Comparison of ENCODE assay signal across 8 mouse cellular contexts in the genomic region with DNA sequence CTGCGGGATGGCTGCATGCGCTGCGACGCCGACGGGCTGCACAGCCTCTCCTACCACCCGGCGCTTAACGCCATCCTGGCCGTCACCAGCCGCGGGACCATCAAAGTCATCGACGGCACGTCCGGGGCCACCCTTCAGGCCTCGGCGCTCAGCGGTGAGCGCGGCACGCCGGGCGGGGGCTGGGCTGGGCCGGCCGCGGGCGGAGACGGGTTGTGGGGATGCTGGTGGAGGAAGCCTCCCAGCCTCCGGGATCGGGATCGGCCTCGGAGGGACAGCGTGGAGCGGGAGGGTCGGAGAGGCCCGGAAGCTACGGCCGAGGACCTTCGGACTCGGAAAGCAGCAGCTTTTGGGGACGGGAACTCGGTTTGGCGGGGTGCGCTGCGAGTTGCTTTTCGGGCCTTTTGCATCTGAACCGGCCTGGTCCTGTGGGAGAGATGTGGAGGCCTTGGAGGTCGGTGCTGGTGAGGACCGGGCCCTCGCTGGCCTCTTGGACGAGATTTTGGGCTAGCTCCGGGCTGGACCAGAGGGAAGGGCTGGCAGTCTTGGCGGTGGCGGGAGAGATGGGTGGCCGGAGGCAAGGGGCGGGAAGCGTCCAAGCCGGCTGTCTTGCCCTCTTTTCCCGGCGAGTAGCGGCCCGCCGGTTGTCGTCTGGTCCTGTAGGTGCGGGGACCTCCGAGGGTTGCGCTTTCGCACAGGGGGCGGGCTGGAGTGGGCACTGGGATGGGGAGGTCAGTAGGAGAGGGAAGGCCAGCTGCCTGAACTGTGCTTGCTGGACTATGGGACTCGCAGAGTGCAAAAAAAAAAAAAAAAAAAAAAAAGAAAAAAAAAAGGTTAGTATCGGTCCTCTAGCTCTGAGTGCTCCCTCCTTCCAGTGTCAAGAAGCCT. TPM values are rescaled to one million over a fixed set of nuclear protein-coding genes. Genes with fewer than 3 reads are reported as not detected.
DNase-seq lines count a peak whose midpoint lies in the region; ATAC-seq and TF ChIP-seq lines count a peak whose summit lies in the region.

No protein-coding gene starts in this region.

- no peaks in the 10 kb centered on the region for H3K27me3 ChIP-seq in heart, embryonic 10.5 days (ENCODE audit: insufficient read depth, poor library complexity, severe bottlenecking)
- H3K27me3 ChIP-seq in limb, embryonic 10.5 days (ENCODE audit: low read depth, poor library complexity, severe bottlenecking): no peaks in the 10 kb centered on the region
- H3K27me3 ChIP-seq in midbrain, embryonic 10.5 days (ENCODE audit: low read depth, poor library complexity, severe bottlenecking): no peaks in the 10 kb centered on the region

- WGBS in heart, embryonic 10.5 days: under 1% methylated on average over 72 of the region's 72 CpGs
- under 1% methylated on average over 72 of the region's 72 CpGs for WGBS in limb, embryonic 10.5 days
- WGBS in midbrain, embryonic 10.5 days: under 1% methylated on average over 72 of the region's 72 CpGs

- DNase-seq in heart, embryonic 10.5 days (ENCODE audit: low spot score): no peak
- no peak for DNase-seq in heart, postnatal 36 days
- peak; percentile 13 for DNase-seq in CD4-positive helper T cell, adult 2 months (ENCODE audit: low read depth, low spot score)
- DNase-seq in gastrocnemius, adult 2 months: peak; percentile 77
- no peak for DNase-seq in limb, embryonic 10.5 days (ENCODE audit: low spot score)
- no peak for DNase-seq in midbrain, embryonic 10.5 days (ENCODE audit: low spot score)
- peak; percentile 58 for DNase-seq in thymus, postnatal 14 days

- peak; percentile 2; the same call in 1 of the 2 replicates for ATAC-seq in common myeloid progenitor, adult 5-6 weeks (replicated peaks; ENCODE audit: low read depth, poor library complexity, severe bottlenecking)

- TF ChIP-seq CTCF in gastrocnemius, adult 2 months (IDR thresholded peaks at IDR 0.05): no peak; the same call in 1 of the 2 replicates

- intact Hi-C loops in heart, postnatal 36 days (cut with DNase I): no loop called here
- intact Hi-C loops in gastrocnemius, adult 2 months (cut with DNase I): loop anchor here (1.0 to 2.0 kb wide), 2 partner anchors 38 to 191 kb away; a partner anchor contains a TSS

- H3K27ac ChIP-seq in heart, embryonic 10.5 days: peak overlapping the region; percentile 95
- peak overlapping the region; percentile 97 for H3K27ac ChIP-seq in gastrocnemius, adult 2 months
- peak overlapping the region; percentile 98 for H3K27ac ChIP-seq in limb, embryonic 10.5 days
- H3K27ac ChIP-seq in midbrain, embryonic 10.5 days (replicated peaks): peak overlapping the region; percentile 98

- no peaks in the 10 kb centered on the region for H3K9me3 ChIP-seq in heart, embryonic 10.5 days
- no peaks in the 10 kb centered on the region for H3K9me3 ChIP-seq in limb, embryonic 10.5 days (replicated peaks)
- no peaks in the 10 kb centered on the region for H3K9me3 ChIP-seq in midbrain, embryonic 10.5 days (replicated peaks)

- peaks cover 21% of the 10 kb centered on the region for H3K4me1 ChIP-seq in heart, embryonic 10.5 days
- H3K4me1 ChIP-seq in limb, embryonic 10.5 days: peaks cover 25% of the 10 kb centered on the region
- H3K4me1 ChIP-seq in midbrain, embryonic 10.5 days: peaks cover 25% of the 10 kb centered on the region

- H3K36me3 ChIP-seq in heart, embryonic 10.5 days: no peaks in the 10 kb centered on the region
- 0 out of 2 replicates have a peak, but pooled peaks cover 9% of the 10 kb centered on the region for H3K36me3 ChIP-seq in limb, embryonic 10.5 days
- peaks cover 3% of the 10 kb centered on the region; the same call in 1 of the 2 replicates for H3K36me3 ChIP-seq in midbrain, embryonic 10.5 days

- H3K4me3 ChIP-seq in heart, embryonic 10.5 days: peak overlapping the region; percentile 82
- peak overlapping the region; percentile 100 for H3K4me3 ChIP-seq in gastrocnemius, adult 2 months
- peak overlapping the region; percentile 99 for H3K4me3 ChIP-seq in limb, embryonic 10.5 days
- H3K4me3 ChIP-seq in midbrain, embryonic 10.5 days: peak overlapping the region; percentile 81

RNA-seq across cellular contexts. Expression of a gene that starts 0.8 kb away (rescaled TPM):
- 73.4 and 74.0 TPM in 2 replicates for polyA plus RNA-seq in heart, embryonic 10.5 days (2016; fragmentation: Nextera tagmentation; extraction: Ambion mirVana)
- total RNA-seq in heart, postnatal 36 days (2021): 10 to 100 TPM; 82.2 to 82.6 TPM
- total RNA-seq in common myeloid progenitor, adult 5-6 weeks (2017): 154 and 163 TPM in 2 replicates
- 10 to 100 TPM; 61.3 to 62.4 TPM for total RNA-seq in gastrocnemius, adult 2 months (2021)
- 84.3 and 88.7 TPM in 2 replicates for polyA plus RNA-seq in limb, embryonic 10.5 days (2016; fragmentation: Nextera tagmentation; extraction: Ambion mirVana)
- 76.0 and 83.3 TPM in 2 replicates for polyA plus RNA-seq in midbrain, embryonic 10.5 days (2016; fragmentation: Nextera tagmentation; extraction: Ambion mirVana)

RNA-seq across cellular contexts. Expression of a gene that starts 39.6 kb away (rescaled TPM):
- 35.9 and 36.3 TPM in 2 replicates for polyA plus RNA-seq in heart, embryonic 10.5 days (2016; fragmentation: Nextera tagmentation; extraction: Ambion mirVana)
- 10 to 100 TPM; 67.8 to 68.2 TPM for total RNA-seq in heart, postnatal 36 days (2021)
- 36.1 and 41.7 TPM in 2 replicates for total RNA-seq in common myeloid progenitor, adult 5-6 weeks (2017)
- 10 to 100 TPM; 28.4 to 36.7 TPM for total RNA-seq in gastrocnemius, adult 2 months (2021)
- 30.0 and 31.2 TPM in 2 replicates for polyA plus RNA-seq in limb, embryonic 10.5 days (2016; fragmentation: Nextera tagmentation; extraction: Ambion mirVana)
- polyA plus RNA-seq in midbrain, embryonic 10.5 days (2016; fragmentation: Nextera tagmentation; extraction: Ambion mirVana): 37.0 and 38.8 TPM in 2 replicates

Comparison
In these comparisons a context has a peak if more than half of its experiments do, and no peak if none do; other contexts are left out.
1. DNase-seq: peak in CD4-positive helper T cell, adult 2 months (single experiment), gastrocnemius, adult 2 months (single experiment) and thymus, postnatal 14 days (single experiment); none in heart, embryonic 10.5 days (single experiment), heart, postnatal 36 days (0 of 2), limb, embryonic 10.5 days (single experiment) and midbrain, embryonic 10.5 days (single experiment).
2. Peak in every context shown above with its lines, with median percentiles within 50 percentile points of each other: H3K27ac ChIP-seq and H3K4me3 ChIP-seq.